Comparison of ENCODE assay signal across 9 mouse cellular contexts in the genomic region with DNA sequence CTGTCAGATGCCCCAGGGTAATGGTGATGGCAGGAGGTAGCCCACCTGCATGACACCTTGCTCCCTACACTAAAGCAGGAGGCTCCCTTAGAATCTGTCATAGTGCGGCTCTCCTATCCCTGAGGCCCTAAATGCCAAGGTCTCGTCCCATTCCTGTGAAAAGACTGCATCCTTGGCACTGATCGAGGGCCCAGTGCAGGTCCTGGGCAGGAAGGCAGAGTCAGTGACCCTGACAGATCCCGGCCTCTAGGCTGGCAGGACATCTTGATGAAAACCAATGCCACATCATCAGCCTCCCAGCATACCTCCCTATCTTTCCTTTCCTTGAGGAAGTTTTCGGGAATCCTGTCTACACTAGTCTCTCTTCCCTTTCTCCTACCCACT. TPM values are rescaled to one million over a fixed set of nuclear protein-coding genes. Genes with fewer than 3 reads are reported as not detected.
DNase-seq lines count a peak whose midpoint lies in the region; ATAC-seq lines count a peak whose summit lies in the region.
"Had no signal": no experiment of that assay in that cellular context is flagged by ENCODE, and none has a peak within 500 bp of the region (broad histone marks: within the 10 kb centered on the region; RNA-seq: fewer than 3 reads in every experiment).

No protein-coding gene starts in this region.

- H3K9me3 ChIP-seq in heart, embryonic 13.5 days: no peaks in the 10 kb centered on the region
- no peaks in the 10 kb centered on the region for H3K9me3 ChIP-seq in hindbrain, embryonic 11.5 days (ENCODE audit: control insufficient read depth, low read length)
- H3K9me3 ChIP-seq in midbrain, embryonic 12.5 days: no peaks in the 10 kb centered on the region

- no peak for DNase-seq in heart, postnatal 36 days
- DNase-seq in R1 (ENCODE audit: low read depth, low spot score) (peak; percentile 28), MN1 (ENCODE audit: low spot score) (no peak)
- DNase-seq in hindbrain, embryonic 11.5 days (ENCODE audit: low spot score): no peak
- DNase-seq in thymus, postnatal 25 days: no peak
- no peak for DNase-seq in yolk sac, embryonic 10.5 days (ENCODE audit: low spot score)

- peaks cover 39% of the 10 kb centered on the region for H3K27me3 ChIP-seq in heart, embryonic 13.5 days (replicated peaks)
- H3K27me3 ChIP-seq in hindbrain, embryonic 11.5 days (ENCODE audit: control insufficient read depth, insufficient read depth, low read length): peaks cover 16% of the 10 kb centered on the region
- H3K27me3 ChIP-seq in midbrain, embryonic 12.5 days: peaks cover 42% of the 10 kb centered on the region
- H3K27me3 ChIP-seq: Patski had no signal

- 63% methylated on average over 5 of the region's 5 CpGs for WGBS in heart, embryonic 13.5 days
- 59% methylated on average over 5 of the region's 5 CpGs for WGBS in hindbrain, embryonic 11.5 days
- 63% methylated on average over 5 of the region's 5 CpGs for WGBS in midbrain, embryonic 12.5 days

- H3K4me3 ChIP-seq in heart, embryonic 13.5 days: peak overlapping the region; percentile 67
- H3K4me3 ChIP-seq in hindbrain, embryonic 11.5 days (ENCODE audit: low read depth, low read length): peak overlapping the region; percentile 52
- peak overlapping the region; percentile 58 for H3K4me3 ChIP-seq in midbrain, embryonic 12.5 days

- no peaks in the 10 kb centered on the region for H3K36me3 ChIP-seq in heart, embryonic 13.5 days
- H3K36me3 ChIP-seq in hindbrain, embryonic 11.5 days (ENCODE audit: control insufficient read depth, insufficient read depth, low read length): no peaks in the 10 kb centered on the region
- no peaks in the 10 kb centered on the region for H3K36me3 ChIP-seq in midbrain, embryonic 12.5 days

- no peak for ATAC-seq in heart, embryonic 13.5 days (ENCODE audit: extremely low read depth, insufficient number of reproducible peaks, low FRiP score, low TSS enrichment)
- 0 out of 2 replicates have a peak, but pooled peaks have one; percentile 2 for ATAC-seq in hindbrain, embryonic 11.5 days (ENCODE audit: low FRiP score)
- peak; percentile 1; the same call in 1 of the 2 replicates for ATAC-seq in midbrain, embryonic 12.5 days (ENCODE audit: low FRiP score, low read depth)

- H3K27ac ChIP-seq in heart, embryonic 13.5 days (replicated peaks): no peak overlapping the region
- no peak overlapping the region for H3K27ac ChIP-seq in hindbrain, embryonic 11.5 days (ENCODE audit: low read depth, low read length)
- no peak overlapping the region for H3K27ac ChIP-seq in midbrain, embryonic 12.5 days (replicated peaks)

- peak overlapping the region; percentile 92 for H3K4me2 ChIP-seq in heart, embryonic 13.5 days
- H3K4me2 ChIP-seq in hindbrain, embryonic 11.5 days (replicated peaks; ENCODE audit: low read depth, low read length): peak overlapping the region; percentile 86; the same call in 1 of the 2 replicates
- peak overlapping the region; percentile 81 for H3K4me2 ChIP-seq in midbrain, embryonic 12.5 days (replicated peaks)

- peak overlapping the region; percentile 92 for H3K9ac ChIP-seq in heart, embryonic 13.5 days
- H3K9ac ChIP-seq in hindbrain, embryonic 11.5 days (ENCODE audit: low read depth, low read length): peak overlapping the region; percentile 83
- peak overlapping the region; percentile 73 for H3K9ac ChIP-seq in midbrain, embryonic 12.5 days (replicated peaks)

- intact Hi-C loops in heart, postnatal 36 days (cut with DNase I): loop anchor here (1.0 kb wide), 1 partner anchor 15 kb away; no protein-coding TSS in a partner anchor

- peaks cover 21% of the 10 kb centered on the region for H3K4me1 ChIP-seq in heart, embryonic 13.5 days
- peaks cover 2% of the 10 kb centered on the region; the same call in 1 of the 2 replicates for H3K4me1 ChIP-seq in hindbrain, embryonic 11.5 days (replicated peaks; ENCODE audit: control insufficient read depth, insufficient read depth, low read length)
- H3K4me1 ChIP-seq in midbrain, embryonic 12.5 days: peaks cover 15% of the 10 kb centered on the region

RNA-seq across cellular contexts. Expression of a gene that starts 5.0 kb away (rescaled TPM):
- 3.5 and 3.7 TPM in 2 replicates for polyA plus RNA-seq in heart, embryonic 13.5 days (2015; fragmentation: Nextera tagmentation; extraction: Ambion mirVana)
- 1 to 10 TPM; 6.6 to 7.9 TPM for total RNA-seq in heart, postnatal 36 days (2021)
- 8.6 and 9.5 TPM in 2 replicates for polyA plus RNA-seq in hindbrain, embryonic 11.5 days (2014; fragmentation: Nextera tagmentation; extraction: Ambion mirVana)
- 13.9 and 14.6 TPM in 2 replicates for polyA plus RNA-seq in midbrain, embryonic 12.5 days (2016; fragmentation: Nextera tagmentation; extraction: Ambion mirVana)

RNA-seq across cellular contexts. Expression of a gene that starts 8.6 kb away (rescaled TPM):
- 87.7 and 93.2 TPM in 2 replicates for polyA plus RNA-seq in heart, embryonic 13.5 days (2015; fragmentation: Nextera tagmentation; extraction: Ambion mirVana)
- total RNA-seq in heart, postnatal 36 days (2021): 10 to 100 TPM; 45.1 to 45.9 TPM
- polyA plus RNA-seq in hindbrain, embryonic 11.5 days (2014; fragmentation: Nextera tagmentation; extraction: Ambion mirVana): 70.9 and 79.9 TPM in 2 replicates
- polyA plus RNA-seq in midbrain, embryonic 12.5 days (2016; fragmentation: Nextera tagmentation; extraction: Ambion mirVana): 87.1 and 97.3 TPM in 2 replicates

RNA-seq across cellular contexts. Expression of a gene that starts 16.2 kb away (rescaled TPM):
- 4.2 and 5.3 TPM in 2 replicates for polyA plus RNA-seq in heart, embryonic 13.5 days (2015; fragmentation: Nextera tagmentation; extraction: Ambion mirVana)
- total RNA-seq in heart, postnatal 36 days (2021): 1 to 10 TPM in 1 of 2 experiments, under 1 TPM in 1; 0.64 to 1.3 TPM
- polyA plus RNA-seq in hindbrain, embryonic 11.5 days (2014; fragmentation: Nextera tagmentation; extraction: Ambion mirVana): 0.25 and 0.52 TPM in 2 replicates
- polyA plus RNA-seq in midbrain, embryonic 12.5 days (2016; fragmentation: Nextera tagmentation; extraction: Ambion mirVana): 0.38 and 0.63 TPM in 2 replicates

RNA-seq across cellular contexts. Expression of a gene that starts 20.8 kb away (rescaled TPM):
- polyA plus RNA-seq in heart, embryonic 13.5 days (2015; fragmentation: Nextera tagmentation; extraction: Ambion mirVana): not detected in 2 replicates
- total RNA-seq in heart, postnatal 36 days (2021): not detected
- not detected in 2 replicates for polyA plus RNA-seq in hindbrain, embryonic 11.5 days (2014; fragmentation: Nextera tagmentation; extraction: Ambion mirVana)
- not detected in 2 replicates for polyA plus RNA-seq in midbrain, embryonic 12.5 days (2016; fragmentation: Nextera tagmentation; extraction: Ambion mirVana)
- polyA plus RNA-seq: Patski had no signal

RNA-seq across cellular contexts. Expression of a gene that starts 33.2 kb away (rescaled TPM):
- polyA plus RNA-seq in heart, embryonic 13.5 days (2015; fragmentation: Nextera tagmentation; extraction: Ambion mirVana): 138 and 157 TPM in 2 replicates
- total RNA-seq in heart, postnatal 36 days (2021): 10 to 100 TPM; 77.8 to 81.1 TPM
- 238 and 242 TPM in 2 replicates for polyA plus RNA-seq in hindbrain, embryonic 11.5 days (2014; fragmentation: Nextera tagmentation; extraction: Ambion mirVana)
- polyA plus RNA-seq in midbrain, embryonic 12.5 days (2016; fragmentation: Nextera tagmentation; extraction: Ambion mirVana): 207 and 220 TPM in 2 replicates
